Mouse (Mus musculus): ENCODE results near the gene Zfp273.

- no peak for TF ChIP-seq CTCF (IDR thresholded peaks at IDR 0.05; ENCODE audit: extremely low read depth, insufficient read depth, insufficient read length, insufficient replicate concordance)
- TF ChIP-seq POLR2A (IDR thresholded peaks at IDR 0.05; ENCODE audit: low read depth, low read length): no peak
These were observed 43.8 kb downstream of the Zfp273 start for GRCm38 (mm10) chr13:67857317-67857716.
